Mouse (Mus musculus): ENCODE measurements at regions not wholly inside any gene's neighbourhood (a gene's known extent, or its start where the extent isn't known, plus 50 kb on each side); places are given as distances from the start of the nearest gene placed in this dataset.

GRCm38 (mm10) chr17:62458964-62459363 is 422.2 kb downstream of the Efna5 start:
- no peak for TF ChIP-seq POLR2AphosphoS2 (IDR thresholded peaks at IDR 0.05; ENCODE audit: insufficient read length, low read depth)
- TF ChIP-seq MAX (IDR thresholded peaks at IDR 0.05; ENCODE audit: low read depth), result no peak
- TF ChIP-seq E2F4 (IDR thresholded peaks at IDR 0.05; ENCODE audit: insufficient read depth), result no peak

All from myocyte (in vitro differentiated cells).